Mouse (Mus musculus): ENCODE measurements around the gene Olfr71. TPM values are rescaled to one million over a fixed set of nuclear protein-coding genes. Genes with fewer than 3 reads are reported as not detected.

Olfr71 gene
- polyA plus RNA-seq, 1 experiment from 2014 or later: not detected

DNA sequence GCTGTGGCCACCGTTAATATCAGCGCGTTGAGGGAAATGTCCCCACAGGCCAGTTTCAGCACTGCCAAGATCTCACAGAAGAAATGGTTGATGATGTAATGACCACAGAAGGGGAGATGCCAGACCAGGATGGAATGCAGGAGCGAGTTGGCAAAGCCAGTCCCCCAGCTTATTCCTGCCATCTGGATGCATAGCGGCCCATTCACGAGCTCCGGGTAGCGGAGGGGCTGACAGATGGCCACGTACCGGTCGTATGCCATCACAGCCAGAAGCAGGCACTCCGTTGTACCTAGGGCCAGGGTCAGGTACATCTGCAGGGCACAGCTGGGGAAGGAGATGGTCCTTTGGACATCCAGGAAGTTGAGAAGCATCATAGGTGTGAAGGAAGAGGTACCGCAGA is 13.5 kb downstream of the Olfr71 start:
- ATAC-seq (ENCODE audit: low read depth): no peak
- H3K36me3 ChIP-seq (ENCODE audit: control insufficient read depth, insufficient read depth, low read length): no peaks in the 10 kb centered on the region
- no peak overlapping the region for H3K4me3 ChIP-seq (ENCODE audit: low read depth, low read length)
- WGBS: 70% methylated on average over 13 of the region's 13 CpGs
- H3K4me1 ChIP-seq (ENCODE audit: control insufficient read depth, insufficient read depth, low read length): no peaks in the 10 kb centered on the region
- no peak overlapping the region for H3K27ac ChIP-seq (ENCODE audit: low read depth, low read length)
- H3K4me2 ChIP-seq (ENCODE audit: low read depth, low read length): no peak overlapping the region
- no peaks in the 10 kb centered on the region for H3K27me3 ChIP-seq (ENCODE audit: control insufficient read depth, insufficient read depth, low read length)
- H3K9me3 ChIP-seq (ENCODE audit: control insufficient read depth, low read length): no peaks in the 10 kb centered on the region
- no peak overlapping the region for H3K9ac ChIP-seq (replicated peaks; ENCODE audit: low read depth, low read length)

GRCm38 (mm10) chr4:43695249-43695671 is 14.8 kb downstream of the Olfr71 start:
- no peaks in the 10 kb centered on the region for H3K4me1 ChIP-seq (ENCODE audit: control insufficient read depth, insufficient read depth, low read length)
- no peaks in the 10 kb centered on the region for H3K27me3 ChIP-seq (ENCODE audit: control insufficient read depth, insufficient read depth, low read length)
- no peak overlapping the region for H3K27ac ChIP-seq (ENCODE audit: low read depth, low read length)
- no peak overlapping the region for H3K4me2 ChIP-seq (ENCODE audit: low read depth, low read length)
- WGBS: 33% methylated on average over 9 of the region's 9 CpGs
- H3K9ac ChIP-seq (replicated peaks; ENCODE audit: low read depth, low read length): no peak overlapping the region
- ATAC-seq (ENCODE audit: low read depth): no peak; the same call in 1 of the 2 replicates
- no peak overlapping the region for H3K4me3 ChIP-seq (ENCODE audit: low read depth, low read length)
- no peaks in the 10 kb centered on the region for H3K36me3 ChIP-seq (ENCODE audit: control insufficient read depth, insufficient read depth, low read length)
- H3K9me3 ChIP-seq (ENCODE audit: control insufficient read depth, low read length): no peaks in the 10 kb centered on the region

DNA sequence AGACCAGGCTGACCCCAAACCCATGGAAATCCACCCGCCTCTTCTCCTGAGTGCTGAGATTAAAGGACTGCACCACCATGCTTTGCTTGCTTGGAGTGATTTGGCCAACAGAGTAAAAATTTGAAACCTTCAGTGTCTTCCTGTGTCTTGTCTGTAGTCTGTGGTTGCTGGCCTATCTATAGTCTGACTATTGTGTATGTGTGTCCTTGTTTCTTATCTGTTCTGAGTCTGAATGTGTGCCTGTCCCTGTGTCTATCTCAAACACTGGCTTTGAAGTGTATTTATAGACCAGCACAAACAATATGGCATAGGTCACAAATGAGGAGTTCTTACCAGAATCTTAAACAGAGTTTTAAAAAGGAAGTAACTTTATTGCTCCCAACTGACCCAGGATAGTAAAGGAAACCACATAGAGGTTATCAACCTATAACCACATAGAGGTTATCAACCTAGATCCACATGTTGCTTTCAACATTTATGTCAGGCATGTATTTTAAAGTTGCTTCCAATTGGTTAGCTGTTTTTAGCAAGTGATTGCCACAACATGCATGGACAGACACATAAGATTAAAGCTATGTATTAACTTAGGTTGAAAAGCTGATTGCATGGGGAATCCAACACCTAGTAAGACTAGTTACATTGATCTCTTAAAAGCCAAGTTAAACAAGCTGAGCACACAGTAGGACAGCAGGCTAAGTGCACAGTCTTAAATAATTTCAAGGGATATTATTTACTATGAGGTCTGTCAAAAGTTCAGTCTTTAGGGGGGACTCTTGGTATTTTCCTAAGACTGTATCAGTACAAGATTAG is 15.4 kb downstream of the Olfr71 start:
- Histone ChIP-seq H3K36me3 (ENCODE audit: control insufficient read depth, insufficient read depth, low read length) (peaks cover 3% of the 10 kb centered on the region; the same call in 1 of the 2 replicates), H3K4me3 (ENCODE audit: low read depth, low read length) (no peak overlapping the region), H3K27me3 (ENCODE audit: control insufficient read depth, insufficient read depth, low read length) (no peaks in the 10 kb centered on the region), H3K4me1 (ENCODE audit: control insufficient read depth, insufficient read depth, low read length) (no peaks in the 10 kb centered on the region), H3K4me2 (ENCODE audit: low read depth, low read length) (no peak overlapping the region), H3K27ac (ENCODE audit: low read depth, low read length) (no peak overlapping the region), H3K9me3 (ENCODE audit: control insufficient read depth, low read length) (no peaks in the 10 kb centered on the region), H3K9ac (replicated peaks; ENCODE audit: low read depth, low read length) (no peak overlapping the region)
- WGBS: 90% methylated on average over 1 of the region's 1 CpGs
- ATAC-seq (ENCODE audit: low read depth): no peak

GRCm38 (mm10) chr4:43693806-43694241 is 16.2 kb downstream of the Olfr71 start:
- Histone ChIP-seq H3K27ac (ENCODE audit: low read depth, low read length) (no peak overlapping the region), H3K9ac (replicated peaks; ENCODE audit: low read depth, low read length) (no peak overlapping the region), H3K27me3 (ENCODE audit: control insufficient read depth, insufficient read depth, low read length) (no peaks in the 10 kb centered on the region), H3K36me3 (ENCODE audit: control insufficient read depth, insufficient read depth, low read length) (peaks cover 9% of the 10 kb centered on the region), H3K9me3 (ENCODE audit: control insufficient read depth, low read length) (no peaks in the 10 kb centered on the region), H3K4me2 (ENCODE audit: low read depth, low read length) (no peak overlapping the region), H3K4me1 (ENCODE audit: control insufficient read depth, insufficient read depth, low read length) (no peaks in the 10 kb centered on the region), H3K4me3 (ENCODE audit: low read depth, low read length) (no peak overlapping the region)
- 83% methylated on average over 5 of the region's 5 CpGs for WGBS
- no peak for ATAC-seq (ENCODE audit: low read depth)

- H3K36me3 ChIP-seq (ENCODE audit: control insufficient read depth, insufficient read depth, low read length): peaks cover 22% of the 10 kb centered on the region
- 87% methylated on average over 5 of the region's 5 CpGs for WGBS
These were observed 19.0 kb downstream of the Olfr71 start for GRCm38 (mm10) chr4:43691026-43691425.

GRCm38 (mm10) chr4:43690021-43690420 is 20.0 kb downstream of the Olfr71 start:
- Histone ChIP-seq H3K36me3 (ENCODE audit: control insufficient read depth, insufficient read depth, low read length) (peaks cover 25% of the 10 kb centered on the region), H3K4me2 (ENCODE audit: low read depth, low read length) (no peak overlapping the region), H3K27me3 (ENCODE audit: control insufficient read depth, insufficient read depth, low read length) (no peaks in the 10 kb centered on the region), H3K9me3 (ENCODE audit: control insufficient read depth, low read length) (no peaks in the 10 kb centered on the region), H3K4me1 (ENCODE audit: control insufficient read depth, insufficient read depth, low read length) (no peaks in the 10 kb centered on the region), H3K27ac (ENCODE audit: low read depth, low read length) (no peak overlapping the region), H3K4me3 (ENCODE audit: low read depth, low read length) (no peak overlapping the region), H3K9ac (replicated peaks; ENCODE audit: low read depth, low read length) (no peak overlapping the region)
- ATAC-seq (ENCODE audit: low read depth): no peak
- WGBS: 90% methylated on average over 17 of the region's 17 CpGs

More at GRCm38 (mm10) chr4:43691026-43691425, 19.0 kb downstream of the Olfr71 start:
- ATAC-seq (ENCODE audit: low read depth): no peak
- Histone ChIP-seq H3K4me3 (ENCODE audit: low read depth, low read length) (no peak overlapping the region), H3K27ac (ENCODE audit: low read depth, low read length) (no peak overlapping the region), H3K4me1 (ENCODE audit: control insufficient read depth, insufficient read depth, low read length) (no peaks in the 10 kb centered on the region), H3K27me3 (ENCODE audit: control insufficient read depth, insufficient read depth, low read length) (no peaks in the 10 kb centered on the region), H3K9ac (replicated peaks; ENCODE audit: low read depth, low read length) (no peak overlapping the region), H3K9me3 (ENCODE audit: control insufficient read depth, low read length) (no peaks in the 10 kb centered on the region), H3K4me2 (ENCODE audit: low read depth, low read length) (no peak overlapping the region)

DNA sequence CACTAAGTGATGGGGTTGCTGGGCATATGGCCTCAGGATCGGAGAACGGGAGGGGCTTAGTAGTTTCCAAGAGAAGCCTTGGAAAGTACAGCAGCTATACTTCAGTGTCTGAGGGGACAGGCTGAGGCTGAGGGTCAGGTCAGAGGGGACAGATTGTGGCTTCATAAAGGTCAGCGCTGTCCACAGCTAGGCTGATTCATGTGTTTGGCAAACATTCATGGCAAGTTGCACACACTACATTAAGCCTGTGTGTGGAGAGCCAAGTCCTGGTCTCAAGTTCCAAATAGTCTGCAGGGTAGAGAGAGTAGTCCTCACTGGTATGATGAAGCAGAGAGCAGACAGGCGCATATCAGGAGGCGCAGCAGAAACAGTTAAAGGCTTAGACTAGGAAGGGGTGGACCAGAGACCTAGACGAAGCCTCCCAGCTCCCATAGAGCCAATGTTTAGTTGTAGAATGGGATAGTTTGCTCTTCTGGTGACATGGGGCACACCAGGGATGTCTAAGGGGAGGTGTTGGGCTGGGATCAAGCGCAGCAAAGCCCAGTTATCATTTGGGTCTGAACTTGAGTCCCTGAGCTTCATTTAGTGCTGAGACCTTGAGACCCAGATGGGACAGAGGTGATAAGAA is 30.5 kb downstream of the Olfr71 start:
- Histone ChIP-seq H3K36me3 (ENCODE audit: control insufficient read depth, insufficient read depth, low read length) (peaks cover 59% of the 10 kb centered on the region), H3K4me1 (ENCODE audit: control insufficient read depth, insufficient read depth, low read length) (no peaks in the 10 kb centered on the region), H3K9me3 (ENCODE audit: control insufficient read depth, low read length) (no peaks in the 10 kb centered on the region), H3K9ac (replicated peaks; ENCODE audit: low read depth, low read length) (no peak overlapping the region), H3K4me3 (ENCODE audit: low read depth, low read length) (no peak overlapping the region), H3K27ac (ENCODE audit: low read depth, low read length) (no peak overlapping the region), H3K27me3 (ENCODE audit: control insufficient read depth, insufficient read depth, low read length) (no peaks in the 10 kb centered on the region), H3K4me2 (ENCODE audit: low read depth, low read length) (no peak overlapping the region)
- no peak for ATAC-seq (ENCODE audit: low read depth)
- WGBS: 90% methylated on average over 7 of the region's 7 CpGs

- Histone ChIP-seq H3K4me1 (ENCODE audit: control insufficient read depth, insufficient read depth, low read length) (no peaks in the 10 kb centered on the region), H3K27me3 (ENCODE audit: control insufficient read depth, insufficient read depth, low read length) (no peaks in the 10 kb centered on the region), H3K4me3 (ENCODE audit: low read depth, low read length) (no peak overlapping the region), H3K9me3 (ENCODE audit: control insufficient read depth, low read length) (no peaks in the 10 kb centered on the region), H3K4me2 (ENCODE audit: low read depth, low read length) (no peak overlapping the region), H3K27ac (ENCODE audit: low read depth, low read length) (no peak overlapping the region), H3K36me3 (ENCODE audit: control insufficient read depth, insufficient read depth, low read length) (peaks cover 56% of the 10 kb centered on the region), H3K9ac (replicated peaks; ENCODE audit: low read depth, low read length) (no peak overlapping the region)
- ATAC-seq (ENCODE audit: low read depth): no peak
- 94% methylated on average over 6 of the region's 6 CpGs for WGBS
These were observed 31.5 kb downstream of the Olfr71 start for GRCm38 (mm10) chr4:43678541-43678940.

DNA sequence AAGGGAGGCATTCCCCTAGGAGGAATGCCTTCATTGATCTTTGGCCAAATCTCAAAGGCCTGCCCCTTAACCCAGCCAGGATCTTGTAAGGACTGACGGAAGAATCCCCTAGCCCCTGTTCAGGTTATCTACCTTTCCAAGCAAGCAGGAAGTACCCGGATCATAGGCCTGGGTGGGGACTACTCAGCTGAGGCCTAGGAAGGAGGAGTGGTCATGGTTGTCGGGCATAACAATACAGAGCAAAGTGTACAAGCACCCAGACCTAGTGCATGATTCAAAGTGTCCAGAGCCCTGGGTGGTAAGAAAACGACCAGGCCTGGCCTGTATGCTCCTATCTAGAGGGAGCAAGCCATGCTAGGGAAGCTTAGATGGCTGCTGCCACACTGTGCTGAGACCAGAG is 34.4 kb downstream of the Olfr71 start:
- no peaks in the 10 kb centered on the region for H3K9me3 ChIP-seq (ENCODE audit: control insufficient read depth, low read length)
- H3K27ac ChIP-seq (ENCODE audit: low read depth, low read length): no peak overlapping the region
- peaks cover 39% of the 10 kb centered on the region for H3K36me3 ChIP-seq (ENCODE audit: control insufficient read depth, insufficient read depth, low read length)
- ATAC-seq (ENCODE audit: low read depth): no peak
- no peak overlapping the region for H3K4me3 ChIP-seq (ENCODE audit: low read depth, low read length)
- no peak overlapping the region for H3K4me2 ChIP-seq (ENCODE audit: low read depth, low read length)
- no peak overlapping the region for H3K9ac ChIP-seq (replicated peaks; ENCODE audit: low read depth, low read length)
- no peaks in the 10 kb centered on the region for H3K27me3 ChIP-seq (ENCODE audit: control insufficient read depth, insufficient read depth, low read length)
- peaks cover 11% of the 10 kb centered on the region for H3K4me1 ChIP-seq (ENCODE audit: control insufficient read depth, insufficient read depth, low read length)
- 82% methylated on average over 4 of the region's 4 CpGs for WGBS
